Mouse (Mus musculus) cerebellum, postnatal 10 days (tissue): ENCODE results near the gene Ctnnbip1.

Source experiments
- DNase-seq, 2 experiments: peaks; one replicate each; pipeline ENCODE4 v3.0.0; 2021; ENCODE audit warnings: mixed read lengths in 2 of 2

Ctnnbip1 gene

DNA sequence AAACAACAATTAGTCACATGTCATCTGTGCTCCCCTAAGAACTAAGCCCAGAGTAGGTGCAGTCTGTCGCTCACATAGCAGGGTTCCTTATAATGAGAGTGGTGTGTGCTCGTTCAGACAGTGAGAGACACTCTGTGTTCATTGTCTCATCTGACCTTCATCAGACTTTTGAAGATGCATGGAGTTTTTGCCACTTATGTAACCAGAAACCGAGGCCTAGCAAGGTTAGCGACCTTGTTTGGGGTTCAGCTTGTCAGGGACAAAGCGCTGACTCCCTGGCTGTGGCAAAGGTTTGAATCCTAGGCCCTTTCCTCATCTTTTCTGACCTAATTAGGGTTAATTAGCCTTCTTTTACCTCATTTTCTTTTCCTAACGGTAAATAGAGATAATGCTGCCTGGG lies 5.9 kb downstream of the Ctnnbip1 start:
- no peak for DNase-seq

DNA sequence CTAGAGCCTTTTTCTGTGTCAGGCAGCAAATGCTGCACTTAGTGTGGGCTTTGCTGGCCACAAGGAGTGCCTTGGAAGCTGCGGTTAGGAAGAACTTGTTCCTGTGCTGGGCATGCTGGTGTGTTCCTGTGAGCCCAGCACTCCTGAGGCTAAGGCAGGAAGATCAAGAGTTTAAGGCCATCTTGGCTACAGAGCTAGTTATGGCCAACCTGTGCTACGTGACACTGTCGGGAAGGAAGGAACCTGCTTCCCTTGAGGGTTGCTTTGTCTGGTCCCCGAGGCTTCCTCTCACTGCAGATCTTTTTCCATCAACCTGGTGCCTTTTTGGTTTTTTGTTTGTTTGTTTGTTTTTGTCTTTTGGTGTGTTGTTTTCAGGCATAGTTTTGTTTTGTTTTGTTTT lies 7.1 kb downstream of the Ctnnbip1 start:
- DNase-seq = no peak

DNA sequence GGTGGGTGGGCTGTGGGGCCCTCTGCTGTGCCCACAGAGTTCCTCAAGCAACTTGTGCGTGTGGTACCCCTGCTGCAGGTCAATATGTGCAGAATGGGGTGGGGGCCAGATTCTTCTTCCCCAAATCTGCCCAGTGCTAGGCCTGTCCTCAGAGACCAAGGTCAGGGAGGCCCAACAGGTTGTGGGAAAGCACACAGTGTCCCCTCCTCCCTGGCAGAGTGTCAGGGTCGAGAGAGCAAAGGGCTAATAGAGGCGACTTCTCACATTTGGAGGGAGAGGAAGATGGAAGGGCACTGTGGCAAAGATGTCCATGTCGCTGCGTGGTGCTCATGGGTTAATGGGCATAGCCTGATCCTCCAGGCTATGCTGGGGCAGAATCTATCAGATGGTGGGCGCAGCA lies 7.8 kb downstream of the Ctnnbip1 start:
- no peak for DNase-seq

DNA sequence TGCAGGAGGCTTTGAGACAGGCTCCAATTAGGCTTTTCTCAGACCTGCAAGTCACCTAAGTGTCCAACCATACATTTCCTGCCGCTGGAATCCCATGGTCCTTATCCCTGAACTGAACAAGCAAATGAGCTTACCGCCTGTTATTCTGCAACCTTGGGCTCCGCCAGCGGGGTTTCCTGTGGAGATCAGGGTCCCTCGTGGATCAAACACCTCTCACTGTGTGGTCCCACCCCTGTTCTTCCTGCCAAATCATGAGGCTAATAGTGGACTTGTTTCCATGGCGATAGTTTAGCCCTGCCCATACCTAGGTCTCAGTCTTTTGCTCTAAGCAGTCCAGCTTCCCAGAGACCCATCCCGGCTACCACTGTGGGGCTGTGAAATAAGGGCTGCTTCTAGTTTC lies 8.3 kb downstream of the Ctnnbip1 start:
- no peak for DNase-seq

DNA sequence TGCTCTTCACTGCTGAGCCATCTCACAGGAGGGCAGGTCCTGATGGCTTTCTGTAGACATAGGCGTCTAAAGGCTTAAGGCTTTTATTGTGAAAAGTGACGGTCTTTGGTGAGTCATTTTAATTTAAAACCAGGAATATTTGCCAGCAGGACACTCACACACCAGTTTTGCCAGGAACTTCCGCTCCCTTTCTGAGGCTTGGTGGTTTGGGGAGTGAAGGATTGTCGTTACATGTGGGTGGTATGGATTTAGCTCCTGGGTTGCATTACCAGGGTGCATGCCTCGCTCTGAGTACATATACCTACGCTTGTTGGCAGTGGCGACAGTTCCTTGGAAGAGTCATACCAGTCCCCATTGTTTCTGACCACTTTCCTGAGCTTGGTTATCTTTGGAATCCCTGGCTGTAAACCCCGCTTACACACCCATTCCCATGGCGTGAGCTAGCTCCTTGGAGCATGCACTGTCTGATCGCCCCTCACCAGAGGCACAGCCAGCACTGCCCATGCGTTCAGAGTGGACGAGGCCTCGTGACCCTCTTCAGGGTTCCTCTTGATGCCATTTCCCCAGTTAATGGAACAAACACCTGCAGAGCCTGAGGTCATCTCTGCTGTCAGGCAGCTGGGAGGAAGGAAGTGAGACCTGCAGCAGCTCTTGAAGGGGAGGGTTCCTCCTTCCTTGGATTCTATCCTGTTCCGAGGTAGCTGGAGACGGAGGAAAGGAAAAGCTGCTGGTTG lies 9.8 kb downstream of the Ctnnbip1 start:
- DNase-seq = no peak

DNA sequence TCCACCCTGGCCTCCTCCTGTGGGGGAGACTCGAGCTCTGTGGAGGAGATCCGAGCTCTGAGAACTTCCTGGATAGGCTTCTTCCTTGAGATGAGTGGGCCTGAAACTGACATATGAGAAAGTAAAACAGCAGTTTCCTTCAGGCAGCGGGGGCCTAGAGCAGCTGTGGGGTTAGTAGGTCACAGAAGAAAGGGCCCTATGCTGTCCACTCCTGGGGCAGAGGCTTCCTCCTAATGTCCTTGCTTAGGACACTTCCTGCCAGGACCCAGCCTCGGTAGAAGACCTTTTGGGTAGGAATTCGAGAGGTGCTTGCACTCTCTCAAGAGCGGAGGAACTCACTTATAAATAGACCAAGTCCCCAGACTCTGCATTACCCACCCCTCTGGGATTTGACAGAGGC lies 11.7 kb downstream of the Ctnnbip1 start:
- DNase-seq = no peak

DNA sequence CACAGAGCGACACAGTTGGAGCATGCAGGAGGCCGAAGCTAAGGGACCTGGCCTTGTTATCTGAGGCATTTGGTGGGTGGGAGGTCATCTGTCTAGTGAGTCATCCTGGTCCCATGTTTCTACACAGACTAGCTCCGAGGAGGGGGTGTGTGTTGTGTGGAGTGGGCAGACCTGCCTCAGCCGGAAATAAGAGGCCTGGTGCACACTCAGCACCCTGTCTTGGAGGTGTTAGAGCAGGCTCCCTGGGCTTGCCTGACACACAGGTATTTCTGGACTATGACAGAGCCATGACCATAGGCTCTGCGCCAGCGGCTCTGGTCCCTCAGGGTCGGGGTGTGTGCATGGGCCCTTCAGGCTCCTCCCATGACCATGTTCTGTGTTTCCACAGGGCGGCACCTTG lies 21.4 kb downstream of the Ctnnbip1 start:
- DNase-seq = no peak

DNA sequence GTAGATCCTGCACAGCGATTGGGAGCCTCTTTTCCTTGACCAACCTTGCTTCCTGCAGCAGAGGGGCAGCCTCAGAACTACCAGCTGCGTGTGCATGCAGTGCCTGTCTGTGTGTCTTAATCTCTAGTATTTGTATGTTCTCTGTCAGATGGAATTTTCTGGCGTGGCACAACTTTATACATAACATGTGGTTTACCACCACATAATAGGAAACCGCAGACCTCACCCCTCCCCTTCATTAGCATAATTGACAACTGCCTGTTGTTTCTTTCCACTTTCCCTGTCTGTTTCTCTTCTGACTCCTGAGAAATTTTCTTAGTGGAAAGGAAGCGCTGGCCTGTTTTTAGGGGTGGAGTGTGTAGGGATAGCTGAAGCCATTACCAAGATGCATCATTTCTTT lies 23.9 kb downstream of the Ctnnbip1 start:
- DNase-seq = no peak

DNA sequence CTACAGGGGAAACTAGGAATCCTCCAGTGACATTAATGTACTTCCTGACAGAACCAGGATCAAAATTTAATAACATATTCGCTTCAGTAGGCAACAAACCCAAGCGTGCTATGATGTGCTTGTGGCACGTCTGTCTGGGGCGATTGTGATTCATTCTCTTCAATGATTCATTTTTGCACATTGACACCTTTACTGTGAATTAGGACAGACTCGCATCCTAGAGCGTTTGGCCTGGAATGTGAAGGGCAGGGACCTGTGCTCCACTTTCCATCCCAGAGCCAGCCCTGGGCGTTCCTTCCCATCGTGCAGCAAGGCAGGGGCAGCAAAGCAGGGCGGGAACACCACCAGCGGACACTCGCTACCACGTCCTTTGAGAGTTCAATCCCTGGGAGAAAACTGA lies 24.4 kb downstream of the Ctnnbip1 start:
- DNase-seq = no peak

DNA sequence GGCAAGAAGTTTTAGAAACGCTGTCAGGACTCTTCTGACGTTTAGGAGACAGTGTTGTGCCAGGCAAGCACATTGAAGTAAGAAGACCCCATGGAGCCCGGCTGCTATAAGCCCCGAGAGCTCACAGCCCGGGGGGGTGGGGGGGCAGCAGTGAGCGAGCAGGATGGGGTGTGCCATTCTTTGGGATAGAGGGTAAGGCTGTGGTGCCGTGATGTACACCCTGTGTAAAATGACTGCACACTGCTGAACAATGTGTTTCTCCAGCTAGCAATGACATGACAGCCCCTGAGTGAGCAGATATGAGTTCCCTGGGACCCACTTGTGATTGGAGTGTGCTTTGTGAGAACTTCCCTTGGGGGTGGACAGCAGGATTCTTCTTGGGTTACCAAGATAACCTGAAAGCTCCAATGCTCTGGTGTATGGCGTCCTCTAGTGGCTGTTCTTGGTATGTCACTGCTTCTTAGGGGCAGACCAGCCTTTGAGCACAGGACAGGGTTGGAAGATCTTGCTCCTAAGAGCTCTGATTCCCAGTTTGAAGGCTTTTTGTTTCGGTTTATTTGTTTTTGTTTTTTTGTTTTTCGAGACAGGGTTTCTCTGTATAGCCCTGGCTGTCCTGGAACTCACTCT lies 25.0 kb downstream of the Ctnnbip1 start:
- DNase-seq = peak; percentile 92 to 96

DNA sequence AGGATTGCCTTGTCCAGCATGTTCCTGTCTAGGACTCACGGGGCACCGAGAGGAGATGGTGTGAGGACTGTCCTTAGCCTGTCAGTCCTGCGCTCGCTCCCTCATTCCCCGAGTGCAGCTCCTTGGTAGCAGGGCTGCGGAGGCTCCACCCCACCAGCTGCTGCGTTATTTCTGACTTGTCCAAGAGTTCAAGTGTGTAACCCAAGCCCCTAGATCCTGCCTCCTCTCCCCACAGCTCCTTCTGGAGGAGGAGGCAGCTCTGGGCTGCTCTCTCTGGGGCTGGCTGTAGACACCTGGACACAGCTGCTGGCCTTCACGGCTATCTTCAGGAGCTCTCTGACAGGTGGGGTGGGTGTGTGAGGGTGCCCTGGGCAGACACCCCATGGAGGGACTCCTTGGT lies 26.9 kb downstream of the Ctnnbip1 start:
- DNase-seq = peak; percentile 55 to 69

DNA sequence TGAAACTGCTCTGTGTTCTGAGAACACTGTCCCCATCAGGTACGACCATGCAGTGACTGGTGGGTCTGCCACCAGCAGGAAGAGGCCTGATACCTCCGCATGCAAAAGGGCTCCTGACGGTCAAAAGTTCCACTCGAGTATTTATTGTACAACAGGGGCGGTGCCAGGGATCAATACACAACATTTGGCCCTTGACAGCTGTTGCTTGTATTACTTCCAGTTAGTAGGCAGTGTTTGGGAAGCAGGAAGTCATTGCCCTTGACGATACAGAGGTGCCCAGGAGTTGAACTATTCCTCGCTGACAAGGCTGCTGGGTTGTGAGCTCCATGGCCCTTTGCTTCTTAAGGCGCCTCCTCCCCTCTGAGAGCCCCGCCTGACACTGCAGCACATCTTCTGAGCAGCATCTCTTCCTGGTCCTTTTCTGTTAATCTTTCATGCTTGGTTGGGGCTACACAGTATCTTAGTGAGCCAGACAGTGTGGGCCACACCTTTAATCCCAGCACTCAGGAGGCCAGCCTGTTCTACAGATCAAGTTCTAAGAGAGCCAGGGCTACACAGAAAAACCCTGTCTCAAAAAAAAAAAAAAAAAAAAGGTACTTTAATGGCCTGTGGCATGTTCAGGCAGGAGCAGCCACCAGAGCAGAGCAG lies 28.9 kb downstream of the Ctnnbip1 start:
- DNase-seq = no peak

DNA sequence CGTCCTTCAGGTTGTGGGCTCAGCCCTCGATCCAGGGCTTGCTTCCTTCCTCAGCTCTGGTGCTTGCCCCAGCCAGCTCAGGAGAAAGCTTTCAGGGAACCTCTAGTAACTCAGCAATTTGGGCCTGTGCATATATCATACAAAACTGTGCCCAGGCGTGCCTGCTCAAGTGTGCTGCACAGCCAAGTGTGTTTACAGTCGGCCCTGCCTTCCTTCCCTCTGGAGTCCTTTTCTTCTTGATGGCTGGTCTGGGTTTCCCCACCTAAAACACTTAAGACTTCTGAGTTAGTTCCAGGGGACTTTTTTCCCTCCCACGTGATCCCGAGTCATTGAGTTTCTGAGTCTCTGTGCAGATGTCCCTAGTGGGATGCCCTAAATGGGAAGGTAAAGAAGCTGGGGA lies 29.5 kb downstream of the Ctnnbip1 start:
- DNase-seq = no peak

DNA sequence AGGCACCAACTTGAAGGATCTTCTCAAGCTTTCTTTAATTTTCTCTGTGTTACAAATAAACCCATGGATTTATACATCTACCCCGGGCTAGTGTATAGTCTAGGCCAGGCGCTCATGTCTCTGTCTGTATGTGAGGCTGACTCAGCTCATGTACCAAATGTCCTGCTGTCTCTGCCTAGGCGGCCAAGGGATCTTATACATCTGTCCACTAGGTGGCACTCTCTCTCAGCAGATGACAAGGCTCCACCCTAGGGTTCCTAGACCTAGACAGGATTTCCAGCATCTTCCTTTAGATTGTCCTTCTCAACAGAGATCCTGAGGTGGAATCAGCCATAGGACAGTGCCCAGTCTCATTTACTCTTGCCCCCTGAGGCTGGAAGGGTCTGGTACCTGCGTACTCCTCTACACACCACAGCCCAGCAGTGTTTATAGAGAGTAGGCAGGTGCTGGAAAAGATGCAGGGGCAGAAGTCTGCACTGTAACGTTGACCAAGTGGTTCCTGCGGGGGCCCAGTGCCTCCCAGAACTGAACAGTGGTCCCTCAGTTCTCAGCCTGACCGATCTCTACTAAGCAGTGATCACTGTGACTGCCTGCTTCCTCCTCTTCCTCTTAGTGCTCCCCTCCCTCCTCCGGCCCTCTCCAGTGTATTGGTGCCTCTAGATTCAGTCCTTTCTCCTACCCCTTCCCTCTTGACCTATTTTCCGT lies 31.3 kb downstream of the Ctnnbip1 start:
- DNase-seq = peak; percentile 90 to 94

DNA sequence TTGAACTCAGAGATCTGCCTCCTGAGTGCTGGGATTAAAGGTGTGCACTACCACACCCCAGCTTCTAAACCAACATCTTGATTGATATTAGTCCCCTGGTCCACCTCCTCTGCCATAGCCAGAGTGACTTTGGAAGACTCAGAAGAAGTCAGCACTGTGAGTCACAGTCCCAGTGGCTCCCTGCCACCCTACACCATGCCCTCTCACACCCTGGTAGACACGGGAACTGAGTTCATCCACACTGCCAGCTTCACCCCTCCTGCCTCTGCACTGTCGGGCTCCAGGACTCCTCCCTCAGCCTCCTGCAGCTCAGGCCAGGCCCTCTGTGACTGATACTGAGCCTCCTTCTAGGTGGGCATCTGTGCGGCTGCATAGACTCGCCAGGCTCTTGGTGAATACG lies 32.8 kb downstream of the Ctnnbip1 start:
- DNase-seq = no peak

DNA sequence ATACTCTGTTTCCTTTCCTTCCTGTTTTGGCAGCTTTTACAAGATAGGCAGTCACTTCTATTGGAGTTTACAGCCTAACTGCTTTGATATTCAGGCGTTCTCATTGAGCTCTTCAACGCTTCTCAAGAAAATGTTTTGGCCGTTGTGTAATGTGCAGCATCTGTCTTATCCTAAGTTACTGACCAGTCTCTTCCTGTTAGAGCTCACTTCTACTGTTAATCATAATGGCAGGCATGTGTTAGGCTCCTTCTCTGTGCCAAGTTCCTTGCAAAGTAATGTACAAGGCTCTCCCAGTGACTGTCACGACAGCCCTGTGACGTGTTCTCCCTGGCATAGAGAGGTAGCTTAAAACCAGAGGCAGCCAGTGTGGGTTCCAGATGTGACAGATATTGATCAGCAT lies 33.7 kb downstream of the Ctnnbip1 start:
- no peak for DNase-seq

DNA sequence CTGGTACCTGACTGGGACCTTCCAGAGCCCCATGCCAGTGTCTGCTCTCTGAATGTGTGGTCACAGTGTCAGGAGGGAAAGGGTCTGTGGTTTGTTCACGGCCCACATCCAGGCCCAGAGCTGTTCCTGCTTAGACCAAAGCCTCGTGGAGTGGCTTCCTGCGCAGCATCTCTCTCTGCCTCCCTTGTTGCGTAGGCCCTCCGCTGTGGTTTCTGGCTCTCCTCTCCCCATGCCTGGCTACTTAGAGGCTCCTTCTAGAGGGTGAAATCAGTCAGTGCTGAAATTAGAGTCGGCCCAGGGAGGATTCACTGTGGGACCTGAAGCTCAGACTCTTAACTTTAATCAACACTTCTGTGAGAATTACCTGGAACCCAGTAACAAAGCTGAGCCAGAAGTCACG lies 35.8 kb downstream of the Ctnnbip1 start:
- DNase-seq = no peak

DNA sequence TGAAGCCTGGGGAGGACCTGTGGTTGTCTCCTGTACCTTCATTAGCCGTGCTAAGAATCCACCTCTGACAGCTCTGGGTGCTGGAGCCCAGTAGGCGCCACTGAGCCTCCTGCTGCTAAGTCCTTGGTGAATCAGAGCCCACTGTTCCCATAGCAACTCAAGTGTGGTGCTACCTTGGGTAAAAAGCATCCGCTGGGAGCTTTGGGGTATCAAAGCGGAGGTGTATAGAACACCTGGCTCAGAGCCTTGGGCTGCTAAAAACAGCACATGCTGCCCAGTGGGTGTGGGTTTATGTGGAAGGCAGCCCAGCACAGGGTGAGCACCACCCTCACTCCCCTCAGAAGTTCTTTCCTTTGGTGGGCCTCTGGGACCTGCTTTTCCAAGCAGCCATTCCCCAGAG lies 38.1 kb downstream of the Ctnnbip1 start:
- no peak for DNase-seq

DNA sequence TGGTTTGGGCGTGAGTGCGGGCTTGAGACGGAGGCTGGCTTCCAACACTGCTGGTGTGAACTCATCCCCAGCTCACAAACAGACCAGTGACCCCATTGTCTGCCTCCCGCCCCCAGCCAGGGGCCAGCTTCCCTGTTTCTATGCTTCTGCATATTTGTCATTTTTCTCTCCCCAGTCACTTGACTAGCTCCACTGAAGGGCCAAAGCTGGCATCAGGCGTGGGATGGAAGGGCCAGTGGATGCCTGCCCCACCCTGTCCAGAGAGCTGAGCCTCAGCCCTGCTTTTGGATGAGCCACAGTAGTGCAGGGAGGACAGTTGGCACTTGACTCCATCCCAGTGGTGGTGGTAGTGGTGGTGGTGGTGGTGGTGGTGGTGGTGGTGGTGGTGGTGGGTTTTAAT lies 39.9 kb downstream of the Ctnnbip1 start:
- DNase-seq = no peak

DNA sequence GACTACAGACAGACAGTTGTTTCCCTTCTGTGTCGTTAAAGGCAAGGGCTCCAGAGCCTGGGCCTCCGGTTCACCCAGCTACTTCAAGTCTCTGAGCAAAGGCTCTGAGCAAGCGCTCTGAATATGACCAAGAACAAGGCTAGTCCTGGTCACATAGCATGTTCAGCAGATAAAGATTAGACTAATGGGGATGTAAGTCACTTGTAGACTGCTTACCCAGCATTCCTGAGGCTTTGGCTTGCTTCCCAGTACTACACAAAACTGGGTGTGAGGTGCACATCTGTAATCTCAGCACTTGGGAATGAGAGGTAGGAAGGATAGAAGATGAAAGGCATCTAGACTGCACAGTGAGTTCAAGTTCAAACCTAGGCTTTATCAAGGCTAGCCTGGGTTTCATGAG lies 40.4 kb downstream of the Ctnnbip1 start:
- no peak for DNase-seq

DNA sequence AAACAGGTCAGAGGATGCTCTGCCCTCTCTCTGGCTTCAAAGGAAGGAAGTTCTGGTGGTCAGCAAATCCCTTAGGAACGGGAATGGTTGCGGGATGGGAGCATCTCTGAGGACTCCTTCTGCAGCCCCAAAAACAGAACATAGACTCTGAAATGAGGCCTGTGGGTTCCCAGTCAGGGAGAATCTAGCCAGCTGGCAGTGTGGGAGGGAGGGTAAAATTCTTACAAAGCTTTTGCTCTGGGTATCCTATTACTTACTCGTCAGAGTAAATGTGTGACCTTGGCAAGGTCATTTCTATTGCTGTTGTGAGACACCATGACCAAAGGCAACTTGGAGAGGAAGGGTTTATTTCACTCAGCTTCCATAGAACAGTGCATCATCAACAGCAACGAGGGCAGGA lies 43.4 kb downstream of the Ctnnbip1 start:
- DNase-seq = no peak

DNA sequence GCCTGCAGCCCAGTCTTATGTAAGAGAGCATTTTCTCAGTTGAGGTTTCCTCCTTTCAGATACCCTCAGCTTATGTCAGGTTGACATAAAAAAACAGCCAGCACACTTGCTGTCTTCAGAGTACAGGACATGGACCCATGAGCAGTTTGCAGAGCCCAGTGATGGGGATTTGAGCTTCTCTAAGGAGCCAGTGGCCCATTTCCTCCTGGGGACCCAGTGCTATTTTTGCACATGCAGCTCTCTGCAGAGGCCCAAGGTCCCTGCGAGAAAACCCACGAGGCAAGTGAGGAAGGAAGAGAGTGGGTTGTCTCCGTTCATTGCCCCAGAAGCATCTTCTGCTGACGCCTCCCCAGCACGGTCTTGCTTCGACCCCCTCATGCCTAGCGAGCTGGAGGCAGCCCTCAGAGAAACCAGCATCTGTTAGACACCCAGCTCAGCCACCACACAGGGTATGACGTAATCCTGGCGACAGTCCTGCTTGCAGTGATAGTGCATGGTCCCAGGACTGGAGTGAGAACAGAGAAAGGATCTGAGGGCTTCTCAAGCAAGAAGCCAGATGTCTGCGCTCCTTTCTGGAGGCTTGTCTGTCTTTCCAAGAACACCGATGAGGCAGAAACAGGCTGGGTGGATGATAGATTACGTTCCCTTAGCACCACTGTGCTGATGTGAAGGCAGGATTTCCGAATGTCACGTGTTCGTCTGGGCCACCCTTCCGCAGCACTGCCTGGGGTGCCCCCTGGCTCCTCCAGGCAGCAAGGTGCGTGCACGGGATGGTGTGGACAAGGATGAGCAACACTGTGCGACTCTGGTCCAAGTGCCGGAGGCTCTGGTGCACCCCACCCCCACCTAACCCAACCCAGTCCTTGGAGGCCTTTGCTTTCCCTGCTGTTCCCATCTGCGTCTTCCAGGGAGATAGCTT lies 44.2 kb downstream of the Ctnnbip1 start:
- peak; percentile 83 to 84 for DNase-seq

DNA sequence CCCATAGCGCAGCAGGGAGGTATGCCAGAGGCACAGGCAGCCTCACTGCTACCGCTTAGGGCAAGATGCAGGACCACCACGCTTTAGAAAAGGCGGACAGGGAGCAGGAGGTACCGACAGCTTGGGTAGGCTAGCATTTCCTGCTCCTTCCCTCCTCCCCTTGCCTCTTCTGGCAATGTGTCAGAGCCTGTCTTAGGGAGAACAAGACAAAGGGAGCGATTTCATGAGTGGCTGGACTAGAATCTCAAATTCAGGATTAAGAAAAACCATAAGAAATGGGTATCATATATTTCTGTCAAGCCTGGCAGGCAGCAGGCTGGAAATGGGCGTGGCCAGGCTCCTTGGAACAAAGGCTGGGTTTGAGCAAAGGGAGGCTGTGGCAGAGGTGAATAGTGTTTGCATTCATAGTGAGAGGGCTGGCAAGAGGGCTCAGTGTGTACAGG lies 44.9 kb downstream of the Ctnnbip1 start:
- peak; percentile 84 to 86 for DNase-seq
